Mouse (Mus musculus): ENCODE measurements around the gene Ubr2. TPM values are rescaled to one million over a fixed set of nuclear protein-coding genes. Genes with fewer than 3 reads are reported as not detected.

Gene Ubr2
- total RNA-seq (2012; rRNA removed) = 32.2 and 39.6 TPM in 2 replicates
- 19.5 and 20.4 TPM in 2 replicates for total RNA-seq (2014; rRNA removed)
- 50.9 and 52.6 TPM in 2 replicates for polyA plus RNA-seq (2012; ENCODE audit: insufficient read length, low read depth)

DNA sequence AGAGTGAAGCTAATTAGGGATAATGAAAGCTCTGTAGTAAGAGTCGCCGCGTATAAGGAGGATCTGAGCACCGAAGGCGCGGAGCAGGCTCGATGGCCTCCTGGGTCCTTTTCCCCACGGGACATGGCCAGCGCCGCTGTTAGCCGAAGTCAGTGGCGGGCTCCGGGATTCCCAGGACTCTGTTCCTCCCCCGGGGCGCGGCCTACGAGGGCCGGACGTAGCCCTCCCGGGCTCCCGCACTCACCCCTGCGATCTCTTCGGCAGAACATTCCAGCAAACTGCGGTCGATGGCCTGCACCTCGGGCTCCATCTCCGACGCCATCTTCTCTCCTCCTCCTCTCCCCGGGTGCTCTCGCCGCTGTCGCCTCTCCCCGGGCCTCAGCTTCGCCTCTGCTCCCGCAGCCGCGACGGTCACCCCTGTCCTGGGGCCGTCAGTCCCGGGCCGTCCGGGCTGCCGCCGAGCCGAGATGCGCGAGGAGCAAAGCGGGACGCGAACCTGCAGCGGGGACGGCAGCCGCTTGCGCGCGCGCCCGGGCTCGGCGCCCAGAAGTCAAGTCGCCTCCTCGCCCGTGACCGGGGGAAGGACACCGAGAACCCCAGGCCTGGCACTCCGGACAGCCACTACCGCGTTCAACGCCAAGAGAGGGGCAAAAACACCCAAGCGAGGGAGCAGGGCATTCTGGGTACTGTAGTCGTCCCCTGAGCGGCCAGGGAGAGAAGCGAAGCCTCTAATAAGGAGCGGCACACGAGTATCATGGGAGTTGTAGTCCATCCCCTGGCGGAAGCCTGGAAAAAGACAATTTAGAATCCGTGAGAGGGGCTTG lies at the start of gene Ubr2:
Gene Ubr2 (minus strand): TSS at position 659 of the 824 bp plus-strand sequence.
- Histone ChIP-seq H3K9me3 (replicated peaks; ENCODE audit: low read length) (no peaks in the 10 kb centered on the region), H3K9ac (ENCODE audit: insufficient read depth, low read depth) (peak within 1 kb of the TSS; percentile 88), H3K36me3 (replicated peaks in 1 of 2; ENCODE audit: control insufficient read depth in 1 of 2, insufficient read depth in 1 of 2, low read length in 1 of 2) (peaks cover 18 to 21% of the 10 kb centered on the region in 2 experiments), H3K27me3 (replicated peaks) (peaks cover 3% of the 10 kb centered on the region), H3K27ac (ENCODE audit: insufficient read depth, low read depth) (peak within 1 kb of the TSS; percentile 91), H3K79me2 (replicated peaks; ENCODE audit: control insufficient read depth, extremely low read depth, insufficient read depth, poor library complexity, severe bottlenecking) (peaks cover 49% of the 10 kb centered on the region), H3K4me2 (ENCODE audit: insufficient read depth, low read depth, poor library complexity, severe bottlenecking) (peak within 1 kb of the TSS; percentile 97), H3K4me3 (replicated peaks in 1 of 3; ENCODE audit: low read depth in 2 of 3, low read length in 2 of 3, poor library complexity in 1 of 3) (peak within 1 kb of the TSS; percentile 93 to 97 (median 94)), H3K4me1 (ENCODE audit: control insufficient read depth in 1 of 2, insufficient read depth in 2 of 2) (peaks cover 16 to 32% of the 10 kb centered on the region in 2 experiments; a peak in 3 of 4 replicates)
- DNase-seq (ENCODE audit: extremely low read depth) = peak; percentile 97
- dilution Hi-C loops (cut with MboI; ENCODE audit: extremely low pct_ligation_motif_present, extremely low pct_unique_long_range_greater_than_20kb, low sequenced_read_pairs) (no loop called here), in situ Hi-C loops (cut with MboI; ENCODE audit: low pct_ligation_motif_present, low pct_unique_long_range_greater_than_20kb, low sequenced_read_pairs) (no loop called here)
- TF ChIP-seq MXI1 (IDR thresholded peaks at IDR 0.05; ENCODE audit: low read depth, low read length) = 0 out of 2 replicates have a peak, but pooled peaks have one; percentile 13
- no peak for TF ChIP-seq USF1 (IDR thresholded peaks at IDR 0.05; ENCODE audit: low read depth, low read length)
- TF ChIP-seq HCFC1 (IDR thresholded peaks at IDR 0.05; ENCODE audit: low read depth, low read length) = peak; percentile 93
- no peak for TF ChIP-seq RCOR1 (conservative IDR thresholded peaks at IDR 0.05; ENCODE audit: low read depth, low read length)
- no peak for TF ChIP-seq E2F4 (IDR thresholded peaks at IDR 0.05; ENCODE audit: insufficient replicate concordance, low read depth, low read length)
- peak; percentile 92; the same call in 1 of the 2 replicates for TF ChIP-seq KAT2A (IDR thresholded peaks at IDR 0.05; ENCODE audit: insufficient replicate concordance, low read length)
- peak; percentile 68; the same call in 1 of the 2 replicates for TF ChIP-seq ZMIZ1 (IDR thresholded peaks at IDR 0.05; ENCODE audit: low read depth, low read length)
- TF ChIP-seq ZNF384 (IDR thresholded peaks at IDR 0.05; ENCODE audit: low read depth, low read length) = no peak
- TF ChIP-seq ZC3H11A (IDR thresholded peaks at IDR 0.05; ENCODE audit: low read depth, low read length) = no peak
- peak; percentile 64; the same call in 1 of the 2 replicates for TF ChIP-seq MAZ (IDR thresholded peaks at IDR 0.05; ENCODE audit: low read depth, low read length)
- TF ChIP-seq UBTF (IDR thresholded peaks at IDR 0.05; ENCODE audit: low read depth, low read length) = peak; percentile 94; the same call in 1 of the 2 replicates
- peak; percentile 62 for TF ChIP-seq NRF1 (IDR thresholded peaks at IDR 0.05; ENCODE audit: low read depth, low read length)
- no peak for TF ChIP-seq USF2 (conservative IDR thresholded peaks at IDR 0.05; ENCODE audit: low read depth, low read length)
- no peak for TF ChIP-seq JUND (conservative IDR thresholded peaks at IDR 0.05; ENCODE audit: low read depth, low read length)
- TF ChIP-seq ETS1 (conservative IDR thresholded peaks at IDR 0.05; ENCODE audit: low read depth, low read length) = no peak
- no peak for TF ChIP-seq CHD1 (IDR thresholded peaks at IDR 0.05; ENCODE audit: low read depth, low read length)
- peak; percentile 91 for TF ChIP-seq TBP (conservative IDR thresholded peaks at IDR 0.05; ENCODE audit: low read depth, low read length)
- 0 out of 2 replicates have a peak, but pooled peaks have one; percentile 22 for TF ChIP-seq POLR2AphosphoS2 (IDR thresholded peaks at IDR 0.05; ENCODE audit: low read depth, low read length)
- TF ChIP-seq ZKSCAN1 (IDR thresholded peaks at IDR 0.05; ENCODE audit: borderline replicate concordance, low read depth, low read length) = no peak
- TF ChIP-seq ELF1 (IDR thresholded peaks at IDR 0.05; ENCODE audit: low read depth, low read length) = peak; percentile 93
- peak; percentile 39; the same call in 1 of the 2 replicates for TF ChIP-seq CHD2 (IDR thresholded peaks at IDR 0.05; ENCODE audit: low read length)
- no peak for TF ChIP-seq PAX5 (IDR thresholded peaks at IDR 0.05; ENCODE audit: low read length)
- no peak for TF ChIP-seq MEF2A (IDR thresholded peaks at IDR 0.05; ENCODE audit: borderline replicate concordance, low read depth, low read length)
- no peak; the same call in 1 of the 2 replicates for TF ChIP-seq SIN3A (IDR thresholded peaks at IDR 0.05; ENCODE audit: low read length)
- peak; percentile 7; the same call in 1 of the 2 replicates for TF ChIP-seq GABPA (IDR thresholded peaks at IDR 0.05; ENCODE audit: insufficient replicate concordance, low read depth, low read length)
- TF ChIP-seq JUN (IDR thresholded peaks at IDR 0.05; ENCODE audit: insufficient read depth, low read depth, low read length) = no peak
- 0 out of 2 replicates have a peak, but pooled peaks have one; percentile 21 for TF ChIP-seq BHLHE40 (IDR thresholded peaks at IDR 0.05; ENCODE audit: low read depth, low read length)
- peak; percentile 87 for TF ChIP-seq POLR2A (IDR thresholded peaks at IDR 0.05; ENCODE audit: low read depth, low read length)
- TF ChIP-seq NELFE (IDR thresholded peaks at IDR 0.05; ENCODE audit: low read depth, low read length) = peak; percentile 70
- TF ChIP-seq RAD21 (IDR thresholded peaks at IDR 0.05; ENCODE audit: low read depth, low read length) = no peak
- no peak for TF ChIP-seq CTCF (conservative IDR thresholded peaks at IDR 0.05 in 1 of 2, IDR thresholded peaks at IDR 0.05 in 1 of 2; ENCODE audit: low read depth in 2 of 2, low read length in 2 of 2)
- TF ChIP-seq TCF12 (IDR thresholded peaks at IDR 0.05; ENCODE audit: low read depth, low read length) = peak; percentile 52; the same call in 1 of the 2 replicates
- TF ChIP-seq EP300 (IDR thresholded peaks at IDR 0.05; ENCODE audit: low read length) = no peak
- TF ChIP-seq MYC (IDR thresholded peaks at IDR 0.05; ENCODE audit: low read depth, low read length) = no peak
- TF ChIP-seq SMC3 (IDR thresholded peaks at IDR 0.05; ENCODE audit: low read depth, low read length) = no peak
- no peak for TF ChIP-seq MAFK (IDR thresholded peaks at IDR 0.05; ENCODE audit: insufficient replicate concordance, low read length)
- 0 out of 2 replicates have a peak, but pooled peaks have one; percentile 4 for TF ChIP-seq IRF4 (IDR thresholded peaks at IDR 0.05; ENCODE audit: low read depth, low read length)

All from CH12.LX (cell line).